Mouse (Mus musculus): ENCODE measurements at regions not wholly inside any gene's neighbourhood (a gene's known extent, or its start where the extent isn't known, plus 50 kb on each side); places are given as distances from the start of the nearest gene placed in this dataset.
"Not testable (repeated sequence)": the region's sequence is repeated elsewhere in the genome, so short reads cannot be mapped to it uniquely, and the experiment has no call there.

DNA sequence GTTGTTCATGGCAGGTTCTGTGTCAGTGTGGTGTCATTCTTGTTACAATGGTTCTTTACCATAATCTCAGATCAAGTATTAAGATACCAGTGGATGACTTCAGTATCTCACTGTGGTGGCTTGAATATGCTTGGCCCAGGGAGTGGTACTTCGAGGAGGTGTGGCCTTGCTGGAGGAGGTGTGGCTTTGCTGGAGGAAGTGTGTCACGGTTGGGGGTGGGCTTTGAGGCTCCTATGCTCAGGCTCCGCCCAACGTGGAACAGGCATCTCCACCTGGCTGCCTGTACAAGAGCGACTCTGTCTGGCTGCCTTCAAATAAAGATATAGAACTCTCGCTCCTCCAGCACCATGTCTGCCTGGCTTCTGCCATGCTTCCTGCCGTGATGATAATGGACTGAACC is 63.6 kb downstream of the Cd2 start:
- no peaks in the 10 kb centered on the region for H3K27me3 ChIP-seq (ENCODE audit: control insufficient read depth, insufficient read depth, low read length)
- 78% methylated on average over 7 of the region's 7 CpGs for WGBS
- DNase-seq (ENCODE audit: low spot score), result no peak
- H3K9me3 ChIP-seq (ENCODE audit: control insufficient read depth, low read length), result no peaks in the 10 kb centered on the region
- no peak overlapping the region for H3K4me3 ChIP-seq (ENCODE audit: low read depth, low read length)
- no peak overlapping the region for H3K27ac ChIP-seq (ENCODE audit: low read depth, low read length)
- ATAC-seq (ENCODE audit: insufficient read depth, low FRiP score, low TSS enrichment), result no peak
- no peak overlapping the region for H3K4me2 ChIP-seq (ENCODE audit: low read depth)
- no peaks in the 10 kb centered on the region for H3K4me1 ChIP-seq (ENCODE audit: control insufficient read depth, insufficient read depth, low read length)
- no peak overlapping the region for H3K9ac ChIP-seq (ENCODE audit: low read length)
- H3K36me3 ChIP-seq (ENCODE audit: control insufficient read depth, insufficient read depth, low read length), result no peaks in the 10 kb centered on the region

DNA sequence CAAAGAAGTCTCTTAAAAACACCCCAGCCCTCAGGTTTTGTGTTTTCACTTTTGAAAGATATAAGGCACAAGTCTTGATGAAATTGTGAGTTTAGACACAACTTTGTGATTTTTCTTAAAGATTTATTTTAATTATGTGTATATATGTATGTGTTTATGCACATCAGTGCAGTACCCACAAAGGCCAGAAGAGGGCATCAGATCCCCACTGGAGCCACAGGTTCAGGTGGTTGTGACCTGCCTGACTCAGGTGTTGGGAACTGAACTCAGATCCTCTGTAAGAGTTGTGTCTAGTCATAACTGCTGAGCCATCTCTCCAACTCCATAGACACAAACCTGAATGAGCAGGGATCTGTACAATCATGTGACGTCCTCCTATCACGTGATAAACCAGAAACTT is 67.8 kb downstream of the Cd2 start:
- ATAC-seq (ENCODE audit: insufficient read depth, low FRiP score, low TSS enrichment) (no peak), DNase-seq (ENCODE audit: low spot score) (no peak)
- Histone ChIP-seq H3K27me3 (ENCODE audit: control insufficient read depth, insufficient read depth, low read length) (no peaks in the 10 kb centered on the region), H3K9ac (ENCODE audit: low read length) (no peak overlapping the region), H3K27ac (ENCODE audit: low read depth, low read length) (no peak overlapping the region), H3K4me3 (ENCODE audit: low read depth, low read length) (no peak overlapping the region), H3K4me2 (ENCODE audit: low read depth) (no peak overlapping the region), H3K36me3 (ENCODE audit: control insufficient read depth, insufficient read depth, low read length) (no peaks in the 10 kb centered on the region), H3K9me3 (ENCODE audit: control insufficient read depth, low read length) (no peaks in the 10 kb centered on the region), H3K4me1 (ENCODE audit: control insufficient read depth, insufficient read depth, low read length) (no peaks in the 10 kb centered on the region)
- WGBS, result 98% methylated on average over 2 of the region's 2 CpGs

DNA sequence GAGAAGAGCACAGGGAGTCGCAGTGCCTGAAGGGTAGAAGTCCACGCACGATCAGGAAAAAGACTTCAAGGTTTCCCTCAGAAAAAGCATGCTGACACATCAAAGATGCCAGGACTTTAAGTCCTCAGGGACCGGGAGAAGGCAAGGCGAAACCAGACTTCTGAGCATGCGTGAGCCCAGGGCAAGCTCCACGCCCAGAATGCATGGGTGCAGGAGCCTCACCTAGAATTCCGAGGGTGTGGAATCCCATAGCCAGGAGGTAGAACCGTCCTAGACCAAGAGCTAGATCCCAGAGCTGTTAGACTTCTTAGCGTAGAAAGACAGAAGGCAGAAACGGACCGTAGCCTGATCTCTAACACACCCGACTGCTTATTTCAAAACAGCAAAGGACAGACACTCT is 71.0 kb downstream of the Cd2 start:
- peaks cover 17% of the 10 kb centered on the region for H3K4me1 ChIP-seq (ENCODE audit: control insufficient read depth, insufficient read depth, low read length)
- ATAC-seq (ENCODE audit: insufficient read depth, low FRiP score, low TSS enrichment), result no peak
- no peak overlapping the region for H3K9ac ChIP-seq (ENCODE audit: low read length)
- 91% methylated on average over 13 of the region's 13 CpGs for WGBS
- H3K36me3 ChIP-seq (ENCODE audit: control insufficient read depth, insufficient read depth, low read length), result no peaks in the 10 kb centered on the region
- no peaks in the 10 kb centered on the region for H3K27me3 ChIP-seq (ENCODE audit: control insufficient read depth, insufficient read depth, low read length)
- no peak overlapping the region for H3K4me2 ChIP-seq (ENCODE audit: low read depth)
- H3K9me3 ChIP-seq (ENCODE audit: control insufficient read depth, low read length), result no peaks in the 10 kb centered on the region
- no peak for DNase-seq (ENCODE audit: low spot score)
- no peak overlapping the region for H3K4me3 ChIP-seq (ENCODE audit: low read depth, low read length)
- H3K27ac ChIP-seq (ENCODE audit: low read depth, low read length), result no peak overlapping the region

DNA sequence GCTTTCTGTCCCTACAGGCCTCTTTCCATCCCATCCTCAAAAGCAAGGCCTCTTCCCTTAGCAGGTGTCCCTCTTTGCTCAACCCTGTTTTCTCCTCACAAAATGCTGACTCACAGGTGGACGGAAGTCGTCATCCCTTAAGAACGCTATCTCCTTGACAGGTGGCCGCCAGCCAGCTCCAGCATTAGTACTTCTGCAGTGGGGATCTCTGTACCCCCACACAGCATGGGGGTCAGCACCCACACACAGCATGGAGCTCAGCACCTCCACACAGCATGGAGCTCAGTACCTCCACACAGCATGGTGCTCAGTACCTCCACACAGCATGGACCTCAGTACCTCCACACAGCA is 74.6 kb downstream of the Cd2 start:
- Histone ChIP-seq H3K4me2 (ENCODE audit: low read depth) (no peak overlapping the region), H3K9ac (ENCODE audit: low read length) (no peak overlapping the region), H3K27ac (ENCODE audit: low read depth, low read length) (peak overlapping the region; percentile 75; the same call in 1 of the 2 replicates), H3K36me3 (ENCODE audit: control insufficient read depth, insufficient read depth, low read length) (no peaks in the 10 kb centered on the region), H3K4me1 (ENCODE audit: control insufficient read depth, insufficient read depth, low read length) (peaks cover 18% of the 10 kb centered on the region), H3K27me3 (ENCODE audit: control insufficient read depth, insufficient read depth, low read length) (no peaks in the 10 kb centered on the region), H3K9me3 (ENCODE audit: control insufficient read depth, low read length) (no peaks in the 10 kb centered on the region), H3K4me3 (ENCODE audit: low read depth, low read length) (no peak overlapping the region)
- 50% methylated on average over 4 of the region's 4 CpGs for WGBS
- ATAC-seq (ENCODE audit: insufficient read depth, low FRiP score, low TSS enrichment) (peak; percentile 14; the same call in 1 of the 2 replicates), DNase-seq (ENCODE audit: low spot score) (no peak)

DNA sequence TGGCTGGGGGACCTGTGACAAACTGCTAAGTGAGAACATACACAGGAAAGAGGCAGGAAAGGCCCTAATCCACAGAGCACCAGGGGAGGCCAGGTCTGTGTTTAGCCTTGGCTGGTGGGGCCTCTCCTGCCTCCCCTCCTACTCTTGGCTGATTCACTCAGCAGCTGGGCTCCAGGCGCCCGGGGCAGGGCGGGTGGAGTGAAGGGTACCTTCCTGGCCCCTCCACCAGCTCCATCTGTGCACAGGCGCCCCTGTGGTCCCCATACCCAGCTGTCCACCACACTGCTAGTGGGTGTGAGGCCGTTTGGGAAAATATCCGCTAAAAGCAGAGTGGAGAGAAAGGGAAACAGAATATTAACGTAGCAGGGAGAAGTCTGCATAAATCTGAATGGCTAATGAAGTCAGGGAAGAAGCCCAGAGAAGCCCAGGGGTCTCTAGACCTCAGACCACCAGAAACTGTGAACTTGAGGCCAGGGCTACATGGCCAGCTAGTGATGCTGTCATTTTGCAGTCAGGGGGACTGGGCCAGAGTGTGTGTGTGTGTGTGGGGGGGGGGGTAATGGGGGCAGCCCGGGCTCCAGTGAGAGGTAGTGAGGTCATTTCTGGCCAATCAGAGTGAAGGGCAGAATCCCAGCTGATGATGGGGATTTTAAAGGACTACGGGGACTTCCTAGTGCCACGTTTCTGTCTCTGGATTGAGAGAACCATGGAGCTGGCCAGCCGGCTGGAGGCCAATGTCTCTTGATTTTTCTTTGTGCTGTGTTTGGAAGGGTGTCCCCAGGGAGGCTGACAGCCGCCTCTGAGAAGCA is 75.1 kb downstream of the Cd2 start:
- Histone ChIP-seq H3K4me1 (ENCODE audit: control insufficient read depth, insufficient read depth, low read length) (peaks cover 18% of the 10 kb centered on the region), H3K4me2 (ENCODE audit: low read depth) (peak overlapping the region; percentile 29; the same call in 1 of the 2 replicates), H3K9me3 (ENCODE audit: control insufficient read depth, low read length) (no peaks in the 10 kb centered on the region), H3K9ac (ENCODE audit: low read length) (peak overlapping the region; percentile 36), H3K27me3 (ENCODE audit: control insufficient read depth, insufficient read depth, low read length) (no peaks in the 10 kb centered on the region), H3K4me3 (ENCODE audit: low read depth, low read length) (no peak overlapping the region), H3K36me3 (ENCODE audit: control insufficient read depth, insufficient read depth, low read length) (no peaks in the 10 kb centered on the region), H3K27ac (ENCODE audit: low read depth, low read length) (peak overlapping the region; percentile 80)
- peak; percentile 85 for ATAC-seq (ENCODE audit: insufficient read depth, low FRiP score, low TSS enrichment)
- DNase-seq (ENCODE audit: low spot score), result peak; percentile 60
- WGBS, result 6% methylated on average over 12 of the region's 12 CpGs

DNA sequence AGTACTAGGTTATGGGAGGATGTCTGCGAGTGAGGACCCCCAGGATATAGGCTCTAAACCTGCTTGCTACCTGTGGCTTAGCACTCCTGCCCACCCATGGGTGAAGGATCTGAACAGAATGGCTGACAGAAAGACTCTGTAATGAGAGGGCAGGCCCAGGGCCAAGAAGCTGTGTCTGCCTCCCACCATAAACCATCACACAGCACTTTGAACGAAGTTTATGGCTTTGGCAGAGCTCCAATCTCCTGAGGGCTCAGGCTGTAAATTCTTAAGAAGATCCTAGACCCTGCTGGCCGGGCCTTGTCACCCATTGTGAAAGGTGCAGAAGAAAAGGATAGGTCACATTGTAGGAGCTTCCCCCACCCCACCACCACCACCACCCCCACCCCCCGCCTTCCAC is 75.8 kb downstream of the Cd2 start:
- Histone ChIP-seq H3K4me2 (ENCODE audit: low read depth) (no peak overlapping the region), H3K9me3 (ENCODE audit: control insufficient read depth, low read length) (no peaks in the 10 kb centered on the region), H3K27ac (ENCODE audit: low read depth, low read length) (peak overlapping the region; percentile 80), H3K9ac (ENCODE audit: low read length) (no peak overlapping the region), H3K27me3 (ENCODE audit: control insufficient read depth, insufficient read depth, low read length) (no peaks in the 10 kb centered on the region), H3K4me1 (ENCODE audit: control insufficient read depth, insufficient read depth, low read length) (peaks cover 18% of the 10 kb centered on the region), H3K4me3 (ENCODE audit: low read depth, low read length) (no peak overlapping the region), H3K36me3 (ENCODE audit: control insufficient read depth, insufficient read depth, low read length) (no peaks in the 10 kb centered on the region)
- peak; percentile 34 for DNase-seq (ENCODE audit: low spot score)
- WGBS, result 24% methylated on average over 4 of the region's 4 CpGs
- peak; percentile 62 for ATAC-seq (ENCODE audit: insufficient read depth, low FRiP score, low TSS enrichment)

DNA sequence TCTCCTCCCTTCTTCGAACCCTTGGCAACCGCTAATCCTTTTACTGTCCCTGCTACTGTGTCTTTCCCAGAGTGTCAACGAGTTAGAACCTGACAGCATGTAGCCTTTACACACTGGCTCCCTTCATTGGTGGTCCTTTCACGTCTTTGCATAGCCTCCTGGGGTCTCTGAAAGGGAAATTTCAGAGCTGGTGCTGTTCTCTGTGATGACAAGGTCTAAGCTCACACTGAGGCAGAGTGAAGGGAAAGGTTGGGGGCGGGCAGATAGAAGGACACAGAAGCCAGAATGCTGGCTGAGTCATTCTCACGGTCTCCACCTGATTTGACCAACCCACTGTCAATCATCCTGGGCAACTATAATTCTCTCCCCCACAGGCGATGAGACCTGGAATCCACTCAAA is 78.2 kb downstream of the Cd2 start:
- WGBS, result 70% methylated on average over 7 of the region's 7 CpGs
- H3K4me3 ChIP-seq (ENCODE audit: low read depth, low read length), result no peak overlapping the region
- no peak overlapping the region for H3K9ac ChIP-seq (ENCODE audit: low read length)
- H3K4me1 ChIP-seq (ENCODE audit: control insufficient read depth, insufficient read depth, low read length), result peaks cover 18% of the 10 kb centered on the region
- no peak overlapping the region for H3K4me2 ChIP-seq (ENCODE audit: low read depth)
- DNase-seq (ENCODE audit: low spot score), result no peak
- no peak overlapping the region for H3K27ac ChIP-seq (ENCODE audit: low read depth, low read length)
- H3K9me3 ChIP-seq (ENCODE audit: control insufficient read depth, low read length), result no peaks in the 10 kb centered on the region
- no peak for ATAC-seq (ENCODE audit: insufficient read depth, low FRiP score, low TSS enrichment)
- no peaks in the 10 kb centered on the region for H3K36me3 ChIP-seq (ENCODE audit: control insufficient read depth, insufficient read depth, low read length)
- no peaks in the 10 kb centered on the region for H3K27me3 ChIP-seq (ENCODE audit: control insufficient read depth, insufficient read depth, low read length)

DNA sequence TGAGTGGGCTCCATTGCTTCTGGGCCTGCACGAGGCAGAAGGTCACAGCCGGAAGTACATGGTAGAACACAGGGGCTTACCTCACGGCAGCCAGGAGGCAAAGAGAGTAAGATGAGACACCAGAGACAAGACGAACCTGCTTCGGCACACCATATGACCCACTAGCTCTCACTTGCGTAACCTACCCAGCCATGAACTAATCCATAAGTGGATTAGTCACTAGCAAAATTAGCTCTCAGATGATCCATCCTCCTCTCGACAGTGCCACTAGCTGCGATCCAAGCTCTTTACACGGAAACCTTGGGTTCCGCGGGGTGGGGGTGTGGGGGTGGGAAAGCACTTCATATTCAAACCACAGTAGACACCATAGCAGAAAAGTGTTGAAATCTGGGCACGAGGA is 79.0 kb downstream of the Cd2 start:
- no peak for DNase-seq (ENCODE audit: low spot score)
- Histone ChIP-seq H3K36me3 (ENCODE audit: control insufficient read depth, insufficient read depth, low read length) (no peaks in the 10 kb centered on the region), H3K4me3 (ENCODE audit: low read depth, low read length) (no peak overlapping the region), H3K27ac (ENCODE audit: low read depth, low read length) (no peak overlapping the region), H3K9ac (ENCODE audit: low read length) (no peak overlapping the region), H3K9me3 (ENCODE audit: control insufficient read depth, low read length) (no peaks in the 10 kb centered on the region), H3K4me1 (ENCODE audit: control insufficient read depth, insufficient read depth, low read length) (peaks cover 18% of the 10 kb centered on the region), H3K27me3 (ENCODE audit: control insufficient read depth, insufficient read depth, low read length) (no peaks in the 10 kb centered on the region), H3K4me2 (ENCODE audit: low read depth) (no peak overlapping the region)
- WGBS, result 93% methylated on average over 12 of the region's 12 CpGs
- no peak for ATAC-seq (ENCODE audit: insufficient read depth, low FRiP score, low TSS enrichment)

DNA sequence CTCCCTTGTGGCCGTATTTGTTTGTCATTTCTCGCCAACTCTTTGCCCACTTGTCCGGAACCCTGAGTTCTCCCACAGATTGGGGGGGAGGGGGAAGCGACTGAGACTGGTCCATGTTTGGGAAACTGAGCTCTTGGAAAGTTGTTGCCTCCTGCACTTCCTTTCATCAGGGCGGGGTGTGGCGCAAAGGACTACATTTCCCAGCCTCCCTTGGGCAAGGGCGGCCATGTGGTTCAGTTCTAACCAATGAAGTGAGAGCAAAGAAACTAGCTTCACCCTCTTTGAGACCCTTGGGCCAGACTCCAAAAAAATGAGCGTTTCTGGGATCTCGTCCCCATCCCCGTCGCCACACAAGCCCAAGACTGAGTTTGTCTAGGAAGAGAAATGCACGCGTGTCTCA is 81.6 kb downstream of the Cd2 start:
- not testable (repeated sequence) for H3K4me1 ChIP-seq (ENCODE audit: control insufficient read depth, insufficient read depth, low read length); H3K4me3 ChIP-seq (ENCODE audit: low read depth, low read length); DNase-seq (ENCODE audit: low spot score); H3K27ac ChIP-seq (ENCODE audit: low read depth, low read length); H3K27me3 ChIP-seq (ENCODE audit: control insufficient read depth, insufficient read depth, low read length); ATAC-seq (ENCODE audit: insufficient read depth, low FRiP score, low TSS enrichment); H3K36me3 ChIP-seq (ENCODE audit: control insufficient read depth, insufficient read depth, low read length); H3K9me3 ChIP-seq (ENCODE audit: control insufficient read depth, low read length); H3K4me2 ChIP-seq (ENCODE audit: low read depth); H3K9ac ChIP-seq (ENCODE audit: low read length)
- 94% methylated on average over 13 of the region's 13 CpGs for WGBS

Data from neural tube, embryonic 11.5 days (tissue).